Mouse (Mus musculus) CH12.LX (cell line): ENCODE results near the gene Klhdc7a. TPM values are rescaled to one million over a fixed set of nuclear protein-coding genes. Genes with fewer than 3 reads are reported as not detected.

ENCODE experiments used
- DNase-seq: peaks from one replicate; pipeline ENCODE4 v3.0.0-alpha.2; 2013; ENCODE audit errors: extremely low read depth
- H3K27ac ChIP-seq: 2 replicates; pipeline ENCODE4 v1.5.1; 2012; ENCODE audit warnings: low read depth, mild to moderate bottlenecking, control low read depth, moderate library complexity; ENCODE audit not compliant: insufficient read depth
- H3K27me3 ChIP-seq: replicated peaks from 2 replicates; pipeline ENCODE3; 2012; ENCODE audit warnings: inconsistent platforms
- H3K36me3 ChIP-seq, 2 experiments: replicated peaks in 1 of 2; 2 replicates each; pipeline versions ENCODE3 to v1.6.1; 2012; ENCODE audit warnings: inconsistent platforms in 1 of 2, low read length in 1 of 2, mild to moderate bottlenecking in 1 of 2, mixed read lengths in 1 of 2, moderate library complexity in 1 of 2; ENCODE audit not compliant: control insufficient read depth in 1 of 2, insufficient read depth in 1 of 2
- H3K4me1 ChIP-seq, 2 experiments: 2 replicates each; pipeline ENCODE4 v1.6.1; 2012; ENCODE audit warnings: inconsistent platforms in 1 of 2, moderate library complexity in 1 of 2; ENCODE audit not compliant: insufficient read depth in 2 of 2, control insufficient read depth in 1 of 2
- H3K4me2 ChIP-seq: 2 replicates; pipeline ENCODE4 v1.6.1; 2012; ENCODE audit warnings: low read depth, mild to moderate bottlenecking, control low read depth; ENCODE audit not compliant: poor library complexity, insufficient read depth, severe bottlenecking
- H3K4me3 ChIP-seq, 3 experiments: fragments of 150-350 bp in 1 of 3; sonication (generic) in 1 of 3; replicated peaks in 1 of 3; 2 replicates each; pipeline versions ENCODE3 to v1.5.1; 2011 to 2012; ENCODE audit warnings: low read depth in 2 of 3, low read length in 2 of 3, mild to moderate bottlenecking in 2 of 3, moderate library complexity in 2 of 3, control low read depth in 1 of 3, improper control_type of control experiment in 1 of 3, inconsistent platforms in 1 of 3, mixed read lengths in 1 of 3; ENCODE audit not compliant: poor library complexity in 1 of 3
- H3K79me2 ChIP-seq: replicated peaks from 2 replicates; pipeline ENCODE4 v1.6.1; 2012; ENCODE audit warnings: mild to moderate bottlenecking, moderate library complexity; ENCODE audit not compliant: control insufficient read depth, poor library complexity, insufficient read depth, severe bottlenecking; ENCODE audit errors: extremely low read depth
- H3K9ac ChIP-seq: 2 replicates; pipeline ENCODE4 v1.6.1; 2012; ENCODE audit warnings: low read depth, mild to moderate bottlenecking, control low read depth, moderate library complexity; ENCODE audit not compliant: insufficient read depth
- H3K9me3 ChIP-seq: replicated peaks from 2 replicates; pipeline ENCODE3; 2012; ENCODE audit warnings: low read length, inconsistent platforms, mixed read lengths
- BHLHE40 ChIP-seq: IDR thresholded peaks from 2 replicates; pipeline ENCODE4 v1.6.1; 2011; ENCODE audit warnings: mild to moderate bottlenecking, low read depth, low read length, improper control_type of control experiment
- CHD1 ChIP-seq: IDR thresholded peaks from 2 replicates; pipeline ENCODE4 v1.6.1; 2012; ENCODE audit warnings: low read depth, low read length, improper control_type of control experiment, inconsistent platforms
- GABPA ChIP-seq: IDR thresholded peaks from 2 replicates; pipeline ENCODE4 v1.6.1; 2012; ENCODE audit warnings: low read depth, low read length, improper control_type of control experiment, inconsistent platforms; ENCODE audit not compliant: insufficient replicate concordance
- JUND ChIP-seq: conservative IDR thresholded peaks from 2 replicates; pipeline ENCODE4 v1.6.1; 2011; ENCODE audit warnings: low read depth, low read length, improper control_type of control experiment
- KAT2A ChIP-seq: IDR thresholded peaks from 2 replicates; pipeline ENCODE4 v1.6.1; 2012; ENCODE audit warnings: low read length, improper control_type of control experiment, inconsistent platforms; ENCODE audit not compliant: insufficient replicate concordance
- MAFK ChIP-seq: IDR thresholded peaks from 2 replicates; pipeline ENCODE4 v1.6.1; 2011; ENCODE audit warnings: low read length, improper control_type of control experiment; ENCODE audit not compliant: insufficient replicate concordance
- MAZ ChIP-seq: IDR thresholded peaks from 2 replicates; pipeline ENCODE4 v1.6.1; 2012; ENCODE audit warnings: low read depth, mild to moderate bottlenecking, inconsistent platforms, low read length, improper control_type of control experiment, moderate library complexity
- MEF2A ChIP-seq: IDR thresholded peaks from 2 replicates; pipeline ENCODE4 v1.6.1; 2014; ENCODE audit warnings: low read depth, mild to moderate bottlenecking, inconsistent platforms, low read length, improper control_type of control experiment, borderline replicate concordance
- MYC ChIP-seq: IDR thresholded peaks from 2 replicates; pipeline ENCODE4 v1.6.1; 2011; ENCODE audit warnings: low read depth, mild to moderate bottlenecking, improper control_type of control experiment, low read length
- NELFE ChIP-seq: IDR thresholded peaks from 2 replicates; pipeline ENCODE4 v1.6.1; 2011; ENCODE audit warnings: low read depth, low read length, improper control_type of control experiment
- NRF1 ChIP-seq: IDR thresholded peaks from 2 replicates; pipeline ENCODE4 v1.6.1; 2014; ENCODE audit warnings: low read depth, mild to moderate bottlenecking, inconsistent platforms, low read length, improper control_type of control experiment, moderate library complexity
- PAX5 ChIP-seq: IDR thresholded peaks from 2 replicates; pipeline ENCODE4 v1.6.1; 2012; ENCODE audit warnings: low read length, inconsistent platforms, mixed read lengths
- POLR2A ChIP-seq: IDR thresholded peaks from 2 replicates; pipeline ENCODE4 v1.6.1; 2011; ENCODE audit warnings: low read depth, mild to moderate bottlenecking, improper control_type of control experiment, low read length
- RAD21 ChIP-seq: IDR thresholded peaks from 2 replicates; pipeline ENCODE4 v1.6.1; 2011; ENCODE audit warnings: low read depth, mild to moderate bottlenecking, low read length, improper control_type of control experiment, moderate library complexity
- SIN3A ChIP-seq: IDR thresholded peaks from 2 replicates; pipeline ENCODE4 v1.6.1; 2012; ENCODE audit warnings: low read length, improper control_type of control experiment, inconsistent platforms
- TBP ChIP-seq: conservative IDR thresholded peaks from 2 replicates; pipeline ENCODE4 v1.6.1; 2011; ENCODE audit warnings: low read depth, low read length, improper control_type of control experiment
- UBTF ChIP-seq: IDR thresholded peaks from 2 replicates; pipeline ENCODE4 v1.6.1; 2012; ENCODE audit warnings: low read depth, mild to moderate bottlenecking, inconsistent platforms, low read length, improper control_type of control experiment, moderate library complexity
- USF1 ChIP-seq: IDR thresholded peaks from 2 replicates; pipeline ENCODE4 v1.6.1; 2014; ENCODE audit warnings: low read depth, mild to moderate bottlenecking, inconsistent platforms, low read length, improper control_type of control experiment
- ZKSCAN1 ChIP-seq: IDR thresholded peaks from 2 replicates; pipeline ENCODE4 v1.6.1; 2012; ENCODE audit warnings: low read depth, inconsistent platforms, low read length, improper control_type of control experiment, borderline replicate concordance
- dilution Hi-C: fragments of 300-500 bp; cut with MboI; formaldehyde crosslinking; loops from 2 replicates; pipeline ENCODE4 v1.14.3; 2020; ENCODE audit warnings: low sequenced_read_pairs; ENCODE audit not compliant: extremely low pct_unique_long_range_greater_than_20kb, extremely low pct_ligation_motif_present
- in situ Hi-C: fragments of 300-500 bp; cut with MboI; formaldehyde crosslinking; loops from 3 replicates; pipeline ENCODE4 v1.14.3; 2019; ENCODE audit warnings: low sequenced_read_pairs, low pct_ligation_motif_present, low pct_unique_long_range_greater_than_20kb, mixed read lengths
- polyA plus RNA-seq: library from polyadenylated mRNA; unstranded; fragments of >175 nt; gene quantifications from 2 replicates; pipeline ENCODE4 v1.2.1, GENCODE M21; 2012; ENCODE audit warnings: low read depth; ENCODE audit not compliant: insufficient read length
- total RNA-seq, 2 experiments: library from RNA; depleted of rRNA; stranded (reverse); fragments of 300-350 nt in 1 of 2; fragments of >200 nt in 1 of 2; gene quantifications; 2 replicates each; pipeline ENCODE4 v1.2.3; 2012 to 2014

Klhdc7a gene
- total and polyA plus RNA-seq, 3 experiments: not detected

GRCm38 (mm10) chr4:139930885-139931284 is 36.9 kb downstream of the Klhdc7a start:
- Histone ChIP-seq H3K4me1 (no peaks in the 10 kb centered on the region), H3K4me3 (no peak overlapping the region), H3K9ac (no peak overlapping the region), H3K9me3 (peaks cover 28% of the 10 kb centered on the region), H3K4me2 (no peak overlapping the region), H3K36me3 (no peaks in the 10 kb centered on the region), H3K27ac (no peak overlapping the region), H3K27me3 (no peaks in the 10 kb centered on the region), H3K79me2 (no peaks in the 10 kb centered on the region)
- in situ Hi-C loops (no loop called here), dilution Hi-C loops (no loop called here)
- TF ChIP-seq POLR2A (no peak), PAX5 (no peak), GABPA (no peak), UBTF (no peak), MAZ (no peak), NELFE (no peak), NRF1 (no peak), MYC (no peak), JUND (no peak), ZKSCAN1 (no peak), MEF2A (no peak), USF1 (no peak), KAT2A (no peak), SIN3A (no peak), RAD21 (no peak), CHD1 (no peak), MAFK (no peak)
- DNase-seq: no peak

- no peaks in the 10 kb centered on the region for H3K36me3 ChIP-seq
- H3K9ac ChIP-seq: no peak overlapping the region
- H3K9me3 ChIP-seq: peaks cover 24% of the 10 kb centered on the region
- in situ Hi-C loops (no loop called here), dilution Hi-C loops (no loop called here)
- H3K27me3 ChIP-seq: no peaks in the 10 kb centered on the region
- no peaks in the 10 kb centered on the region for H3K79me2 ChIP-seq
- no peak overlapping the region for H3K27ac ChIP-seq
- no peak overlapping the region for H3K4me3 ChIP-seq
- no peak for DNase-seq
- no peaks in the 10 kb centered on the region for H3K4me1 ChIP-seq
- no peak overlapping the region for H3K4me2 ChIP-seq
- TF ChIP-seq NELFE (no peak), TBP (no peak), RAD21 (no peak), BHLHE40 (no peak)
Measured at GRCm38 (mm10) chr4:139926161-139926561, 41.7 kb downstream of the Klhdc7a start.
